Mouse (Mus musculus): ENCODE data around the gene Kcnma1.

- no peak for TF ChIP-seq CTCF (IDR thresholded peaks at IDR 0.05; ENCODE audit: borderline replicate concordance, control insufficient read depth, extremely low read depth, insufficient read depth, low read length, poor library complexity)
- TF ChIP-seq POLR2A (IDR thresholded peaks at IDR 0.05; ENCODE audit: control insufficient read depth, extremely low read depth, insufficient read depth, low read length, poor library complexity), result no peak
These were observed 396.2 kb downstream of the Kcnma1 start for GRCm38 (mm10) chr14:23618081-23618480.
